Mouse (Mus musculus): ENCODE results near the gene Pth2.

DNA sequence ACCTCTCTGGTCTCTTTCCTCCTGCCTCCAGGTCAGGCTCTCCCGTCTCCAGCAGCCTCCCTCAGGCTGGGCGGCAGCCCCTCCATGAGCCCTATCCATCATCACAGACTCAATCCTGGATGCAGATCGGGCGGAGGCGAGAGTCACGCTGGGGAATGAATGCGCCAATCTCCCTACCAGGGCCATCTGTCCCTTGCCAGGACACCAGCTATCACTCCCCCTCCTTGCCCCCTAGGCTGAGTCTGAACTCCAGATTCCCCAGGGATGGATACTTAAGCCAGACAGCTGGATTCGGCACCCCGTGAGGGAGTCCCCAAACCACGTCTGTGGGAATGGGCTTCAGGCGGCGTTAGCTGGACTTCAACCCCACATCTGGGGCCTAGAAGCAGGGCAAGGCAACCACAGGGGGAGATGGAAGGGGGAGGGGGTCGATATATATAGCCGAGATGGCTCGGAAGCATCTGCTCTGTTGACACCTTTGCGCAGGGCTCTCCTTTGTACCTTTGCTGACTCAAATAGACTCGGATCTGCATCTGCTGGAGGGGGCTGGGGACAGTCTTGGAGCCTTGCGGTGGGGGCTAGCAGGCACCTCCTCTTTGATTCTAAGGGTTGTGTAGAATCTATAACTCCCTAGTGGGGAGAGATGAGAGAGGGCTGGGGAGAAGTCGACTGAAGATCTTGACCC is 12.9 kb upstream of the Pth2 start:
- TF ChIP-seq CTCF (IDR thresholded peaks at IDR 0.05; ENCODE audit: low read depth, low read length) (no peak), POLR2A (IDR thresholded peaks at IDR 0.05; ENCODE audit: extremely low read depth, insufficient read depth, low read length) (no peak)
